Comparison of ENCODE assay signal across 32 mouse cellular contexts in genomic region chr5:5245182-5245581, GRCm38 (mm10).
"Had no signal": no experiment of that assay in that cellular context is flagged by ENCODE, and none has a peak within 500 bp of the region (broad histone marks: within the 10 kb centered on the region; RNA-seq: fewer than 3 reads in every experiment).

No protein-coding gene starts in this region.

- DNase-seq: heart, postnatal 10 days; heart, postnatal 14 days; heart, postnatal 36 days; heart, postnatal 4 days; kidney, adult 11 months; kidney, adult 18-20 months; kidney, adult 2 months; kidney, adult 8-10 months; kidney, adult 9 months; kidney, postnatal 10 days; kidney, postnatal 14 days; kidney, postnatal 25 days; kidney, postnatal 36 days; kidney, postnatal 4 days; layer of hippocampus, adult 9-11 months had no signal

- H3K4me3 ChIP-seq: heart, embryonic 12.5 days; heart, embryonic 13.5 days; heart, embryonic 15.5 days; hindbrain, embryonic 10.5 days; hindbrain, embryonic 12.5 days; hindbrain, embryonic 13.5 days; hindbrain, embryonic 15.5 days; intestine, embryonic 15.5 days; kidney, embryonic 15.5 days; left cerebral cortex, adult 2 months had no signal

- H3K27ac ChIP-seq: heart, embryonic 13.5 days; heart, embryonic 15.5 days; hindbrain, embryonic 10.5 days; hindbrain, embryonic 12.5 days; hindbrain, embryonic 13.5 days; hindbrain, embryonic 14.5 days; hindbrain, embryonic 15.5 days; hindbrain, postnatal 0 days; intestine, embryonic 15.5 days; kidney, embryonic 15.5 days; kidney, postnatal 0 days; left cerebral cortex, adult 2 months had no signal

- ATAC-seq: hindbrain, embryonic 16.5 days; hindbrain, postnatal 0 days; inflammation-experienced regulatory T-cells, adult 6 months; intestine, embryonic 15.5 days; intestine, embryonic 16.5 days; intestine, postnatal 0 days had no signal
